Mouse (Mus musculus): ENCODE data around the gene Gm21319.
"Not testable (repeated sequence)": the region's sequence is repeated elsewhere in the genome, so short reads cannot be mapped to it uniquely, and the experiment has no call there.

Gm21319 gene

GRCm38 (mm10) chr12:87775655-87776054 is at the start of gene Gm21319:
TSS of gene Gm21319 (minus strand) at chr12:87775755.
- DNase-seq (ENCODE audit: low read depth): not testable (repeated sequence)

GRCm38 (mm10) chr12:87816277-87816676 is 40.7 kb upstream of the Gm21319 start, which contains the start of gene BB287469:
TSS of gene BB287469 (plus strand) at chr12:87816577.
- DNase-seq (ENCODE audit: low read depth): not testable (repeated sequence)

- not testable (repeated sequence) for DNase-seq (ENCODE audit: low read depth)
Measured at GRCm38 (mm10) chr12:87797971-87798370, 22.4 kb upstream of the Gm21319 start.

- DNase-seq (ENCODE audit: low read depth): not testable (repeated sequence)
Measured at GRCm38 (mm10) chr12:87795212-87795611, 19.7 kb upstream of the Gm21319 start, which contains the start of gene Gm21936. TSS of gene Gm21936 (plus strand) at chr12:87795512.
